Mouse (Mus musculus): ENCODE results near the gene Dcaf5.

The Dcaf5 gene

GRCm38 (mm10) chr12:80436336-80436976, at the start of gene Dcaf5:
Gene Dcaf5, minus strand, starts transcription at chr12:80436601.
- peak; percentile 83 for DNase-seq

- DNase-seq, result no peak
Observed at GRCm38 (mm10) chr12:80483397-80483796, 47.0 kb upstream of the Dcaf5 start.

- no peak for DNase-seq
Observed at GRCm38 (mm10) chr12:80479986-80480385, 43.6 kb upstream of the Dcaf5 start.

GRCm38 (mm10) chr12:80473731-80474130, 37.3 kb upstream of the Dcaf5 start:
- no peak for DNase-seq

- no peak for DNase-seq
Observed at GRCm38 (mm10) chr12:80471926-80472325, 35.5 kb upstream of the Dcaf5 start.

- no peak for DNase-seq
Observed at GRCm38 (mm10) chr12:80470206-80470605, 33.8 kb upstream of the Dcaf5 start.

- no peak for DNase-seq
Observed at GRCm38 (mm10) chr12:80463666-80464269, 27.4 kb upstream of the Dcaf5 start.

GRCm38 (mm10) chr12:80462942-80463651, 26.7 kb upstream of the Dcaf5 start, which contains the start of gene Exd2:
Gene Exd2, plus strand, starts transcription at chr12:80463095.
- DNase-seq, result peak; percentile 89

GRCm38 (mm10) chr12:80462292-80462896, 26.0 kb upstream of the Dcaf5 start:
- DNase-seq, result peak; percentile 11

GRCm38 (mm10) chr12:80458033-80458432, 21.6 kb upstream of the Dcaf5 start:
- DNase-seq, result no peak

- no peak for DNase-seq
Observed at GRCm38 (mm10) chr12:80453506-80453905, 17.1 kb upstream of the Dcaf5 start.

- DNase-seq, result no peak
Observed at GRCm38 (mm10) chr12:80444525-80445109, 8.2 kb upstream of the Dcaf5 start.

GRCm38 (mm10) chr12:80440957-80441356, 4.6 kb upstream of the Dcaf5 start:
- DNase-seq, result peak; percentile 24

GRCm38 (mm10) chr12:80437051-80437675, 762 bp upstream of the Dcaf5 start:
- DNase-seq, result no peak

- DNase-seq, result no peak
Observed at GRCm38 (mm10) chr12:80435887-80436286, 514 bp downstream of the Dcaf5 start.

GRCm38 (mm10) chr12:80434961-80435691, 1.3 kb downstream of the Dcaf5 start:
- peak; percentile 77 for DNase-seq

- no peak for DNase-seq
Observed at GRCm38 (mm10) chr12:80434601-80434960, 1.8 kb downstream of the Dcaf5 start.

- peak; percentile 3 for DNase-seq
Observed at GRCm38 (mm10) chr12:80433266-80433665, 3.1 kb downstream of the Dcaf5 start.

GRCm38 (mm10) chr12:80427683-80428082, 8.7 kb downstream of the Dcaf5 start:
- no peak for DNase-seq

- no peak for DNase-seq
Observed at GRCm38 (mm10) chr12:80415100-80415499, 21.3 kb downstream of the Dcaf5 start.

- DNase-seq, result no peak
Observed at GRCm38 (mm10) chr12:80410855-80411254, 25.5 kb downstream of the Dcaf5 start.

GRCm38 (mm10) chr12:80407824-80408223, 28.6 kb downstream of the Dcaf5 start:
- peak; percentile 77 for DNase-seq
